Mouse (Mus musculus) kidney, postnatal 0 days (tissue): ENCODE data around the gene Fbxl17. TPM values are rescaled to one million over a fixed set of nuclear protein-coding genes. Genes with fewer than 3 reads are reported as not detected.

Source experiments
- ATAC-seq: fragments of 200-750 bp; cut with Nextera tagmentation; replicated peaks from 2 replicates; pipeline ENCODE4 v1.8.0; 2017; ENCODE audit warnings: low read depth, moderate number of reproducible peaks, moderate TSS enrichment, moderate library complexity; ENCODE audit not compliant: low FRiP score
- DNase-seq: peaks from one replicate; pipeline ENCODE4 v3.0.0-alpha.2; 2016; ENCODE audit warnings: low spot score
- H3K27ac ChIP-seq: fragments of 300-500 bp; sonication (generic); 2 replicates; pipeline ENCODE4 v1.5.1; 2014; ENCODE audit warnings: mild to moderate bottlenecking
- H3K27me3 ChIP-seq: fragments of 300-500 bp; sonication (generic); 2 replicates; pipeline ENCODE4 v1.6.1; 2014; ENCODE audit warnings: low read length, mixed read lengths; ENCODE audit not compliant: insufficient read depth
- H3K36me3 ChIP-seq: fragments of 300-500 bp; sonication (generic); 2 replicates; pipeline ENCODE4 v1.6.1; 2014; ENCODE audit warnings: low read length, mixed read lengths; ENCODE audit not compliant: insufficient read depth
- H3K4me1 ChIP-seq: fragments of 300-500 bp; sonication (generic); replicated peaks from 2 replicates; pipeline ENCODE4 v1.6.1; 2014; ENCODE audit warnings: antibody characterized with exemption, low read length, mixed read lengths; ENCODE audit not compliant: insufficient read depth
- H3K4me2 ChIP-seq: fragments of 300-500 bp; sonication (generic); 2 replicates; pipeline ENCODE4 v1.6.1; 2014; ENCODE audit warnings: mild to moderate bottlenecking, low read length, moderate library complexity, mixed read lengths
- H3K4me3 ChIP-seq: fragments of 300-500 bp; sonication (generic); replicated peaks from 2 replicates; pipeline ENCODE4 v1.5.1; 2014; ENCODE audit warnings: low read depth, low read length
- H3K9ac ChIP-seq: fragments of 300-500 bp; sonication (generic); 2 replicates; pipeline ENCODE4 v1.6.1; 2014; ENCODE audit warnings: low read depth, low read length
- H3K9me3 ChIP-seq: fragments of 300-500 bp; sonication (generic); replicated peaks from 2 replicates; pipeline ENCODE4 v1.6.1; 2016; ENCODE audit warnings: low read length, inconsistent platforms, mixed read lengths
- CTCF ChIP-seq: IDR thresholded peaks from 2 replicates; pipeline ENCODE4 v1.5.1; 2016; ENCODE audit warnings: antibody characterized with exemption, low read depth, mild to moderate bottlenecking, moderate library complexity
- WGBS: fragments of 180-500 bp; shearing (Covaris S2); extraction: QIAGEN DNeasy Blood & Tissue Kit; methylation state at CpG from one replicate; pipeline ENCODE4 v1.1.7; 2014; 5-methylcytosine and 5-hydroxymethylcytosine counted together
- polyA plus RNA-seq: library from polyadenylated mRNA; unstranded; fragments of >200 nt; fragmentation: Nextera tagmentation; extraction: Ambion mirVana; gene quantifications from 2 replicates; pipeline ENCODE4 v1.2.1, GENCODE M21; 2015

Fbxl17 gene
- polyA plus RNA-seq, 1 experiment from 2014 or later = 9.0 TPM

GRCm38 (mm10) chr17:63242761-63243160 is 257.1 kb downstream of the Fbxl17 start:
- Histone ChIP-seq H3K9ac (no peak overlapping the region), H3K9me3 (no peaks in the 10 kb centered on the region), H3K4me2 (no peak overlapping the region), H3K36me3 (no peaks in the 10 kb centered on the region), H3K4me1 (no peaks in the 10 kb centered on the region), H3K27me3 (no peaks in the 10 kb centered on the region), H3K4me3 (no peak overlapping the region), H3K27ac (no peak overlapping the region)
- 98% methylated on average over 3 of the region's 3 CpGs for WGBS
- no peak for TF ChIP-seq CTCF
- DNase-seq (no peak), ATAC-seq (0 out of 2 replicates have a peak, but pooled peaks have one; percentile 7)

- H3K9ac ChIP-seq = no peak overlapping the region
- WGBS = 85% methylated on average over 5 of the region's 5 CpGs
- no peak overlapping the region for H3K27ac ChIP-seq
- H3K4me1 ChIP-seq = no peaks in the 10 kb centered on the region
- no peak for TF ChIP-seq CTCF
- no peaks in the 10 kb centered on the region for H3K36me3 ChIP-seq
- no peak overlapping the region for H3K4me2 ChIP-seq
- H3K9me3 ChIP-seq = no peaks in the 10 kb centered on the region
- no peak overlapping the region for H3K4me3 ChIP-seq
- ATAC-seq = no peak
- H3K27me3 ChIP-seq = no peaks in the 10 kb centered on the region
- no peak for DNase-seq
Observed at GRCm38 (mm10) chr17:63240731-63241106, 259.1 kb downstream of the Fbxl17 start.

- no peak overlapping the region for H3K27ac ChIP-seq
- 60% methylated on average over 9 of the region's 9 CpGs for WGBS
- no peak overlapping the region for H3K9ac ChIP-seq
- no peaks in the 10 kb centered on the region for H3K36me3 ChIP-seq
- no peak overlapping the region for H3K4me2 ChIP-seq
- no peaks in the 10 kb centered on the region for H3K9me3 ChIP-seq
- no peaks in the 10 kb centered on the region for H3K27me3 ChIP-seq
- no peak for ATAC-seq
- TF ChIP-seq CTCF = no peak
- H3K4me1 ChIP-seq = no peaks in the 10 kb centered on the region
- H3K4me3 ChIP-seq = no peak overlapping the region
- no peak for DNase-seq
Observed at GRCm38 (mm10) chr17:63240021-63240730, 259.6 kb downstream of the Fbxl17 start.

- H3K9me3 ChIP-seq = no peaks in the 10 kb centered on the region
- no peak overlapping the region for H3K4me2 ChIP-seq
- no peaks in the 10 kb centered on the region for H3K4me1 ChIP-seq
- no peaks in the 10 kb centered on the region for H3K36me3 ChIP-seq
- no peaks in the 10 kb centered on the region for H3K27me3 ChIP-seq
- DNase-seq = no peak
- H3K4me3 ChIP-seq = no peak overlapping the region
- H3K27ac ChIP-seq = no peak overlapping the region
- no peak overlapping the region for H3K9ac ChIP-seq
- no peak for TF ChIP-seq CTCF
- ATAC-seq = no peak
Observed at GRCm38 (mm10) chr17:63236846-63237245, 263.0 kb downstream of the Fbxl17 start.

- Histone ChIP-seq H3K27me3 (no peaks in the 10 kb centered on the region), H3K9me3 (no peaks in the 10 kb centered on the region), H3K9ac (no peak overlapping the region), H3K4me2 (no peak overlapping the region), H3K4me3 (no peak overlapping the region), H3K36me3 (no peaks in the 10 kb centered on the region), H3K4me1 (no peaks in the 10 kb centered on the region), H3K27ac (no peak overlapping the region)
- 77% methylated on average over 8 of the region's 8 CpGs for WGBS
- no peak for TF ChIP-seq CTCF
- ATAC-seq = no peak
- DNase-seq = no peak
Observed at GRCm38 (mm10) chr17:63236221-63236620, 263.6 kb downstream of the Fbxl17 start.

GRCm38 (mm10) chr17:63235821-63236220 is 264.0 kb downstream of the Fbxl17 start:
- H3K4me3 ChIP-seq = no peak overlapping the region
- H3K27me3 ChIP-seq = no peaks in the 10 kb centered on the region
- 42% methylated on average over 3 of the region's 3 CpGs for WGBS
- TF ChIP-seq CTCF = peak; percentile 47; the same call in 1 of the 2 replicates
- ATAC-seq = peak; percentile 46; the same call in 1 of the 2 replicates
- no peaks in the 10 kb centered on the region for H3K36me3 ChIP-seq
- no peak overlapping the region for H3K27ac ChIP-seq
- H3K9me3 ChIP-seq = no peaks in the 10 kb centered on the region
- H3K4me1 ChIP-seq = no peaks in the 10 kb centered on the region
- H3K9ac ChIP-seq = no peak overlapping the region
- peak; percentile 36 for DNase-seq
- no peak overlapping the region for H3K4me2 ChIP-seq

GRCm38 (mm10) chr17:63229111-63229510 is 270.7 kb downstream of the Fbxl17 start:
- Histone ChIP-seq H3K36me3 (no peaks in the 10 kb centered on the region), H3K27ac (no peak overlapping the region), H3K4me3 (no peak overlapping the region), H3K4me1 (no peaks in the 10 kb centered on the region), H3K9me3 (no peaks in the 10 kb centered on the region), H3K27me3 (no peaks in the 10 kb centered on the region), H3K9ac (no peak overlapping the region), H3K4me2 (no peak overlapping the region)
- WGBS = 53% methylated on average over 4 of the region's 4 CpGs
- ATAC-seq (no peak), DNase-seq (no peak)
- TF ChIP-seq CTCF = no peak
